Mouse (Mus musculus) gastrocnemius, postnatal 36 days (tissue): ENCODE data around the gene Map2k6. TPM values are rescaled to one million over a fixed set of nuclear protein-coding genes. Genes with fewer than 3 reads are reported as not detected.

ENCODE experiments used
- DNase-seq, 2 experiments: peaks; one replicate each; pipeline ENCODE4 v3.0.0; 2022
- intact Hi-C: fragments of 180-260 bp; cut with DNase I; formaldehyde crosslinking; loops from one replicate; pipeline ENCODE4 v1.15.1; 2025
- total RNA-seq, 2 experiments: library from RNA; stranded (reverse); gene quantifications; 2 replicates each; pipeline ENCODE4 v1.2.3; 2021

Gene Map2k6
- total RNA-seq, 2 experiments from 2014 or later = 43.6 to 50.1 TPM

- intact Hi-C loops = no loop called here
- DNase-seq = no peak
Observed at GRCm38 (mm10) chr11:110477961-110478869, 79.3 kb downstream of the Map2k6 start.

GRCm38 (mm10) chr11:110478978-110479384 lies 80.1 kb downstream of the Map2k6 start:
- no peak for DNase-seq
- intact Hi-C loops = no loop called here

- DNase-seq = no peak
Observed at GRCm38 (mm10) chr11:110481406-110481805, 82.5 kb downstream of the Map2k6 start.

GRCm38 (mm10) chr11:110482176-110482575 lies 83.3 kb downstream of the Map2k6 start:
- intact Hi-C loops = loop anchor here (5.0 kb wide), 1 partner anchor 115 kb away; no protein-coding TSS in a partner anchor
- DNase-seq = no peak

More at GRCm38 (mm10) chr11:110481406-110481805, 82.5 kb downstream of the Map2k6 start:
- intact Hi-C loops = loop anchor here (5.0 kb wide), 1 partner anchor 114 kb away; no protein-coding TSS in a partner anchor

GRCm38 (mm10) chr11:110482649-110483048 lies 83.7 kb downstream of the Map2k6 start:
- DNase-seq = no peak
- intact Hi-C loops = loop anchor here (5.0 kb wide), 1 partner anchor 115 kb away; no protein-coding TSS in a partner anchor

- intact Hi-C loops = loop anchor here (5.0 kb wide), 1 partner anchor 116 kb away; no protein-coding TSS in a partner anchor
- DNase-seq = peak in 1 of 2 experiments; percentile 25
Observed at GRCm38 (mm10) chr11:110483165-110483564, 84.2 kb downstream of the Map2k6 start.

GRCm38 (mm10) chr11:110484426-110484825 lies 85.5 kb downstream of the Map2k6 start:
- DNase-seq = no peak
- intact Hi-C loops = loop anchor here (5.0 kb wide), 1 partner anchor 117 kb away; no protein-coding TSS in a partner anchor

- no peak for DNase-seq
- intact Hi-C loops = no loop called here
Observed at GRCm38 (mm10) chr11:110485081-110485480, 86.2 kb downstream of the Map2k6 start.

GRCm38 (mm10) chr11:110487796-110488195 lies 88.9 kb downstream of the Map2k6 start:
- intact Hi-C loops = no loop called here
- DNase-seq = no peak

- DNase-seq = no peak
- intact Hi-C loops = no loop called here
Observed at GRCm38 (mm10) chr11:110488301-110488700, 89.4 kb downstream of the Map2k6 start.

- intact Hi-C loops = loop anchor here (5.0 kb wide), 1 partner anchor 128 kb away; no protein-coding TSS in a partner anchor
- no peak for DNase-seq
Observed at GRCm38 (mm10) chr11:110495323-110496060, 96.6 kb downstream of the Map2k6 start.

- peak in 1 of 2 experiments; percentile 28 for DNase-seq
- intact Hi-C loops = loop anchor here (5.0 kb wide), 1 partner anchor 129 kb away; no protein-coding TSS in a partner anchor
Observed at GRCm38 (mm10) chr11:110496061-110496446, 97.1 kb downstream of the Map2k6 start.

- intact Hi-C loops = loop anchor here (5.0 kb wide), 1 partner anchor 130 kb away; no protein-coding TSS in a partner anchor
Observed at GRCm38 (mm10) chr11:110497743-110498142, 98.8 kb downstream of the Map2k6 start.

GRCm38 (mm10) chr11:110498651-110499213 lies 99.8 kb downstream of the Map2k6 start:
- intact Hi-C loops = loop anchor here (5.0 kb wide), 1 partner anchor 131 kb away; no protein-coding TSS in a partner anchor
- peak in 1 of 2 experiments; percentile 26 for DNase-seq

More at GRCm38 (mm10) chr11:110497743-110498142, 98.8 kb downstream of the Map2k6 start:
- no peak for DNase-seq

GRCm38 (mm10) chr11:110502937-110503670 lies 104.2 kb downstream of the Map2k6 start:
- no peak for DNase-seq
- intact Hi-C loops = loop anchor here (5.0 kb wide), 1 partner anchor 944 kb away; no protein-coding TSS in a partner anchor

- intact Hi-C loops = no loop called here
Observed at GRCm38 (mm10) chr11:110511466-110511865, 112.5 kb downstream of the Map2k6 start.

GRCm38 (mm10) chr11:110518648-110519047 lies 119.7 kb downstream of the Map2k6 start:
- intact Hi-C loops = no loop called here

More at GRCm38 (mm10) chr11:110511466-110511865, 112.5 kb downstream of the Map2k6 start:
- no peak for DNase-seq

GRCm38 (mm10) chr11:110522906-110523305 lies 124.0 kb downstream of the Map2k6 start:
- intact Hi-C loops = no loop called here
- DNase-seq = no peak

More at GRCm38 (mm10) chr11:110518648-110519047, 119.7 kb downstream of the Map2k6 start:
- DNase-seq = no peak

- intact Hi-C loops = no loop called here
- no peak for DNase-seq
Observed at GRCm38 (mm10) chr11:110526156-110526555, 127.2 kb downstream of the Map2k6 start.
